Mouse (Mus musculus) kidney, adult 2 months (tissue): ENCODE data around the gene Anapc1. TPM values are rescaled to one million over a fixed set of nuclear protein-coding genes. Genes with fewer than 3 reads are reported as not detected.

Experiments
- DNase-seq: peaks from one replicate; pipeline ENCODE4 v3.0.0; 2021
- H3K27ac ChIP-seq: fragments of 200-500 bp; 2 replicates; pipeline ENCODE4 v1.5.1; 2012; ENCODE audit warnings: low read depth, low read length, control low read depth, inconsistent platforms; ENCODE audit not compliant: insufficient read depth
- H3K27me3 ChIP-seq: fragments of 200-500 bp; replicated peaks from 2 replicates; pipeline ENCODE4 v1.6.1; 2012; ENCODE audit warnings: mild to moderate bottlenecking, moderate library complexity, low read length, inconsistent platforms; ENCODE audit not compliant: control insufficient read depth, insufficient read depth
- H3K36me3 ChIP-seq: fragments of 200-500 bp; 2 replicates; pipeline ENCODE4 v1.6.1; 2012; ENCODE audit warnings: mild to moderate bottlenecking, moderate library complexity, low read length, inconsistent platforms; ENCODE audit not compliant: control insufficient read depth, insufficient read depth
- H3K4me1 ChIP-seq: fragments of 200-500 bp; 2 replicates; pipeline ENCODE4 v1.6.1; 2011; ENCODE audit warnings: low read length; ENCODE audit not compliant: control insufficient read depth, insufficient read depth
- H3K4me3 ChIP-seq: fragments of 200-500 bp; 2 replicates; pipeline ENCODE4 v1.5.1; 2011; ENCODE audit warnings: mild to moderate bottlenecking, low read depth, low read length, control low read depth; ENCODE audit not compliant: insufficient read depth
- CTCF ChIP-seq: fragments of 200-500 bp; conservative IDR thresholded peaks from 2 replicates; pipeline ENCODE4 v1.5.1; 2011; ENCODE audit warnings: low read depth, mild to moderate bottlenecking, control low read depth, low read length, moderate library complexity, mixed read lengths; ENCODE audit not compliant: insufficient read depth, insufficient read length
- POLR2A ChIP-seq: fragments of 200-500 bp; IDR thresholded peaks from one replicate; pipeline ENCODE4 v1.6.1; 2011; ENCODE audit warnings: low read depth, low read length, control low read depth
- WGBS: fragments of 180-500 bp; shearing (Covaris S2); methylation state at CpG from one replicate; pipeline ENCODE4 v1.1.7; 2018; 5-methylcytosine and 5-hydroxymethylcytosine counted together
- polyA plus RNA-seq: library from polyadenylated mRNA; depleted of rRNA; stranded (reverse); fragments of >200 nt; gene quantifications from 2 replicates; pipeline ENCODE4 v1.2.3, GENCODE M21; 2012

The Anapc1 gene
- polyA plus RNA-seq, 1 experiment, result 32.2 TPM

- Histone ChIP-seq H3K27ac (no peak overlapping the region), H3K36me3 (no peaks in the 10 kb centered on the region), H3K4me1 (peaks cover 58% of the 10 kb centered on the region), H3K27me3 (no peaks in the 10 kb centered on the region), H3K4me3 (no peak overlapping the region)
- 55% methylated on average over 6 of the region's 6 CpGs for WGBS
- DNase-seq, result no peak
- no peak for TF ChIP-seq CTCF
- TF ChIP-seq POLR2A, result no peak
Measured at GRCm38 (mm10) chr2:128712940-128713339, 25.7 kb upstream of the Anapc1 start.

DNA sequence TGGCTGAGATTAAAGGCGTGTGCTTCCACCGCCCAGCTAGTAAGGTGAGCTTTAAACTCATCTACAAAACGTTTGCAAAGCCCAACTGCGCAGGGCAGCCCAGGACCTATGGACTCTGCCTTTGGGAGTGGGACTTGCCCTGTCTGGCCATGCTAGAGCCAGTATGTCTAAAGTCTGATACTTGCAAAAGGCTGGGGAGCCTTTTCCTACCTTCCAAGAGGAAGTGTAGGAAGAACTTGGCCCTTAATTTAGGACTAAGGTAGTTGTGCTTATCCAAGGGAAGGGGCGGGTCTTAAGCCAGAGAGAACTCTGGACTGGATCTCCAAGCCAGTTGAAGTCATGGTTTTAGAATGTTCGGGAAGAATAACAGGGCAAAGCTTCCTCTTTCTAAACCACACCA lies 23.4 kb upstream of the Anapc1 start:
- TF ChIP-seq POLR2A (no peak), CTCF (no peak)
- Histone ChIP-seq H3K36me3 (peaks cover 1% of the 10 kb centered on the region; the same call in 1 of the 2 replicates), H3K4me3 (no peak overlapping the region), H3K4me1 (peaks cover 44% of the 10 kb centered on the region), H3K27me3 (no peaks in the 10 kb centered on the region), H3K27ac (peak overlapping the region; percentile 73)
- 46% methylated on average over 6 of the region's 6 CpGs for WGBS
- DNase-seq, result peak; percentile 72

- H3K27me3 ChIP-seq, result no peaks in the 10 kb centered on the region
- H3K4me1 ChIP-seq, result peaks cover 35% of the 10 kb centered on the region
- TF ChIP-seq CTCF (no peak), POLR2A (no peak)
- peaks cover 1% of the 10 kb centered on the region; the same call in 1 of the 2 replicates for H3K36me3 ChIP-seq
- no peak overlapping the region for H3K4me3 ChIP-seq
- 45% methylated on average over 6 of the region's 6 CpGs for WGBS
- H3K27ac ChIP-seq, result peak overlapping the region; percentile 55
- DNase-seq, result peak; percentile 43
Measured at GRCm38 (mm10) chr2:128709264-128709663, 22.1 kb upstream of the Anapc1 start.

- Histone ChIP-seq H3K4me1 (peaks cover 10% of the 10 kb centered on the region; the same call in 1 of the 2 replicates), H3K27ac (peak overlapping the region; percentile 44), H3K27me3 (no peaks in the 10 kb centered on the region), H3K4me3 (peak overlapping the region; percentile 27), H3K36me3 (peaks cover 1% of the 10 kb centered on the region; the same call in 1 of the 2 replicates)
- DNase-seq, result peak; percentile 86
- 65% methylated on average over 3 of the region's 3 CpGs for WGBS
- TF ChIP-seq POLR2A (no peak), CTCF (0 out of 2 replicates have a peak, but pooled peaks have one; percentile 8)
Measured at GRCm38 (mm10) chr2:128704474-128704873, 17.3 kb upstream of the Anapc1 start.

DNA sequence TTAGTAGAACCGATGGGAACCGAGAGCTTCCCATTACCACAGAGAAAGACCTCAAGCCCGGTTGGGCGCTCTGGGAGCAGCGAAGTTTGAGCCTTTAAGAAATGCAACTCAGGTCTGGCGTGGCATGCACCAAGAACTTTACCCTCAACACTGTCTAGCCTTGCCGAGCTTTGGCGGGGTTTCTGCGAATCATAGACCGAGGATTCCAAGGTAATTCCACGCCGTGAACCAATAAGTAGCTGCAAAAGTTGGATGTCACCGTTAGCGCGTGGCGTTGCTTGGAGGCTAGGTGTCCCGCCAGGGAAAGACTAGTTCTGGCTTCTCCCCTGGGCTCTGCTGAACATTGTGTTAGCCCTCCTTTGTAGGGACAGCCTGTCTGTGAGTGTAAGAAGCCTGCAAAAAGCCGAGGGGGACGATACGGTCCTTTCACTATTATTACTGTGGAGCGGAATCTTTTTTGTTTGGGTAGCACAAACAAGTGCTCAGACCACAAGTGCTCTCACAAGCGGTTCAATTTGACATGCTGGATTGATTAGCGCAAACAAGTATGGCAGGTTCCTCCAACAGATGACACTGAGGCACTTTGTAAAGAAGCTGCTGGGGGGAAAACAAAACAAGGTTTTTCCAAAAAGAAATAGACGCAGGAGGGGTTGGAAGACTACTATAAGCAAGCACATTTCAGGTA lies 12.2 kb upstream of the Anapc1 start:
- H3K27me3 ChIP-seq, result no peaks in the 10 kb centered on the region
- peak; percentile 91 for DNase-seq
- H3K4me1 ChIP-seq, result peaks cover 14% of the 10 kb centered on the region
- H3K27ac ChIP-seq, result peak overlapping the region; percentile 87
- WGBS, result 2% methylated on average over 24 of the region's 24 CpGs
- no peaks in the 10 kb centered on the region for H3K36me3 ChIP-seq
- H3K4me3 ChIP-seq, result peak overlapping the region; percentile 71
- TF ChIP-seq POLR2A (no peak), CTCF (no peak)

DNA sequence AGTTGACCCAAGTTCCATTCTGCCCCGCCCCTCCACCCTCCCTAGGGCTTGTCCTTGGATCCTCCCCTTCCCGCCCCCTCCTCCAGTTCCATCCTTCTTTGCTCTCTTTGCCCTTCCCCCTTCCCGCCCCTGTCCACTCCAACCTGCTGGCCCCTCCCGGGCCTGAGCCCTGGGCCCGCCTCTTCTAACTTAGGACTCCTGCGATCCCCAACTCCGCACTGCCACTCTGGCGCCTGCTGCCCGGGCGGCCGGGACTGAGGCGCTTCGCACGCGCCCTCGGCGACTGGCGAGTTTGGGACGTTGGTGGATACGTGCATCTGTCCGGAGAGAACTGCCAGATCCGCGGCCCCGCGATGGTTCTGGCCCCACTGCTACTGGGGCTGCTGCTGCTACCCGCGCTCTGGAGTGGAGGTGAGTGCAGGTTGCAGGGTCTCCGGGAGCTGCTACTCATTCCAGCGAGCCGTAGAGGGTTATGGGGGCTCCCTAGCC lies 11.5 kb upstream of the Anapc1 start, which contains the start of gene Mertk:
TSS of gene Mertk (plus strand) at position 264 of the 489 bp plus-strand sequence.
- TF ChIP-seq CTCF, result no peak
- TF ChIP-seq POLR2A, result peak; percentile 93
- H3K4me1 ChIP-seq, result peaks cover 14% of the 10 kb centered on the region
- H3K27me3 ChIP-seq, result no peaks in the 10 kb centered on the region
- WGBS, result 1% methylated on average over 30 of the region's 30 CpGs
- peak within 1 kb of the TSS; percentile 71 for H3K4me3 ChIP-seq
- H3K36me3 ChIP-seq, result no peaks in the 10 kb centered on the region
- H3K27ac ChIP-seq, result peak within 1 kb of the TSS; percentile 93
- peak; percentile 98 for DNase-seq

- WGBS, result under 1% methylated on average over 14 of the region's 14 CpGs
- H3K27ac ChIP-seq, result peak overlapping the region; percentile 93
- H3K4me1 ChIP-seq, result peaks cover 14% of the 10 kb centered on the region
- DNase-seq, result peak; percentile 94
- H3K27me3 ChIP-seq, result no peaks in the 10 kb centered on the region
- peak; percentile 18 for TF ChIP-seq POLR2A
- TF ChIP-seq CTCF, result peak; percentile 94
- peak overlapping the region; percentile 71 for H3K4me3 ChIP-seq
- no peaks in the 10 kb centered on the region for H3K36me3 ChIP-seq
Measured at GRCm38 (mm10) chr2:128698140-128698692, 11.0 kb upstream of the Anapc1 start.
